Mouse (Mus musculus): Measurements from ENCODE around the gene Taok3. TPM values are rescaled to one million over a fixed set of nuclear protein-coding genes. Genes with fewer than 3 reads are reported as not detected.

Taok3 gene
- 47.0 and 50.0 TPM in 2 replicates for polyA plus RNA-seq (2015; fragmentation: Nextera tagmentation; extraction: Ambion mirVana)

GRCm38 (mm10) chr5:117119777-117120488 is at the start of gene Taok3:
Gene Taok3 (plus strand): TSS chr5:117120129.
- peaks cover 16% of the 10 kb centered on the region for H3K27me3 ChIP-seq
- H3K4me2 ChIP-seq, result peak within 1 kb of the TSS; percentile 96
- no peaks in the 10 kb centered on the region for H3K9me3 ChIP-seq
- peak within 1 kb of the TSS; percentile 81 for H3K9ac ChIP-seq
- H3K36me3 ChIP-seq, result no peaks in the 10 kb centered on the region; the same call in 1 of the 2 replicates
- WGBS, result under 1% methylated on average over 68 of the region's 74 CpGs
- H3K4me3 ChIP-seq, result peak within 1 kb of the TSS; percentile 76
- peak; percentile 84 for ATAC-seq (ENCODE audit: low FRiP score)
- peaks cover 30% of the 10 kb centered on the region for H3K4me1 ChIP-seq (replicated peaks)
- peak within 1 kb of the TSS; percentile 58; the same call in 1 of the 2 replicates for H3K27ac ChIP-seq

DNA sequence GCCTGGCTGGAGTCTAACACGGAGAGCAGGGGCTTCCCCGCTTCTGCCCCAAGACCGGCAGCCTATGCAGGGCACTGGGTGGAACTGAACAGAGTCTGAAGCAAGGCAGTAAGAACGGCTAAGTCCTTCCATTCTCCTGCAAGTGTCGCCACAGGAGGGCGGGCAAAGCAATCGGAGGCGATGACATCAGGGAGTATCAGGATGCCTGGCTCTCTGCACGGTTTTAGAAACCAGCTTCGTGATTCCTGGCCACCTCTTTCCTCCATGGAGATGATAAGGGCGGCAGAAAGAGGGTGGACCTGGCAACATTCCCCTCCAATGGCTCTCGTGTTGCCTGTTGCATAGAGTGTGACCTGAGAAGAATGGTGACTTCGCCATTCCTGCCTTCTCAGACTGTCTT is 32.2 kb upstream of the Taok3 start:
- Histone ChIP-seq H3K27me3 (peaks cover 15% of the 10 kb centered on the region), H3K9me3 (no peaks in the 10 kb centered on the region), H3K4me3 (peak overlapping the region; percentile 15), H3K4me1 (replicated peaks) (peaks cover 20% of the 10 kb centered on the region), H3K27ac (no peak overlapping the region), H3K4me2 (peak overlapping the region; percentile 47), H3K36me3 (peaks cover 19% of the 10 kb centered on the region), H3K9ac (peak overlapping the region; percentile 55)
- WGBS, result 6% methylated on average over 13 of the region's 13 CpGs
- no peak for ATAC-seq (ENCODE audit: low FRiP score)

DNA sequence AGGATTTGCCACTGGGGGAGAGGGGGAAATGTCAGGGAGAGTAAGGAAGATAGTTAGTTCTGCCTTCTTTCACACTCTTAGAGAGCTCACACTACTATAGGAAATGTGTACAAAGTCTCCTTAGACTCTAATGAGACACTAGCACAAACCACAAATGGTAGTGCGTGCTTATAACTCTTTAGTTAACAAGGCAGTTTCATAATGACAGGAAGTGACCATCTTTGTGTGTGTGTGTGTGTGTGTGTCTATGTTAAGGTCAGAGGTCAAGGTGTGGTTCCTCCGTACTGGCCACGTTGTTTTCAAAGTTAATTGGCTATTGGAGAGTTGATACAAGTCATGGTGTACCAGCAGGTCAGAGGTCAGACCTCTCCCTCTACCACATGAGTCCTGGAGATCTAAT is 30.8 kb upstream of the Taok3 start:
- ATAC-seq (ENCODE audit: low FRiP score), result no peak
- peaks cover 20% of the 10 kb centered on the region for H3K4me1 ChIP-seq (replicated peaks)
- H3K27me3 ChIP-seq, result peaks cover 15% of the 10 kb centered on the region
- no peaks in the 10 kb centered on the region for H3K9me3 ChIP-seq
- 62% methylated on average over 3 of the region's 3 CpGs for WGBS
- no peak overlapping the region for H3K27ac ChIP-seq
- H3K4me2 ChIP-seq, result no peak overlapping the region
- no peak overlapping the region for H3K4me3 ChIP-seq
- H3K36me3 ChIP-seq, result peaks cover 33% of the 10 kb centered on the region
- H3K9ac ChIP-seq, result no peak overlapping the region

- H3K36me3 ChIP-seq, result peaks cover 39% of the 10 kb centered on the region
- H3K4me1 ChIP-seq (replicated peaks), result peaks cover 22% of the 10 kb centered on the region
- 34% methylated on average over 6 of the region's 6 CpGs for WGBS
- no peak overlapping the region for H3K4me2 ChIP-seq
- ATAC-seq (ENCODE audit: low FRiP score), result no peak
- no peaks in the 10 kb centered on the region for H3K9me3 ChIP-seq
- no peak overlapping the region for H3K9ac ChIP-seq
- H3K27ac ChIP-seq, result no peak overlapping the region
- no peak overlapping the region for H3K4me3 ChIP-seq
- peaks cover 15% of the 10 kb centered on the region for H3K27me3 ChIP-seq
Measured at GRCm38 (mm10) chr5:117089786-117090185, 30.1 kb upstream of the Taok3 start.

DNA sequence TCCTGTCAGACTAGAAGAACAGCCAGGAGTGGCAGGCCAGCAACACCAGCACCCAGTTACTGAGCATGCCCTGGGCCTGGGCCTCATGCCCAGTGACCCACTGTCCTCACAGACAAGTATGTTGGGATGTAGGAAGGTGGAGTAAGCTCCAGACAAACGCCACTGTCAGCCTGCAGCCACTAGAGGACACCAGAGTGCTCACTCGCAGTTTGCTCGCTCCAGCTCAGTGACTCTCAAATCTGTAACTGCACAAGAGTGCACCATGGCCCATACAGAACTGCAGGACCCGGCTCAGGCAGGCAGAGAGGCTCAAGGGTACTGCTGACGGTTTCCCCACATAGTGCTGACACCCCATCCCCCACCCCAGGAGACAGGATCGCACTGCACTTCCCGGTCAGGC is 25.5 kb upstream of the Taok3 start:
- peaks cover 63% of the 10 kb centered on the region for H3K36me3 ChIP-seq
- WGBS, result 44% methylated on average over 7 of the region's 7 CpGs
- no peak overlapping the region for H3K27ac ChIP-seq
- no peak overlapping the region for H3K9ac ChIP-seq
- no peaks in the 10 kb centered on the region for H3K27me3 ChIP-seq
- H3K4me3 ChIP-seq, result no peak overlapping the region
- peaks cover 22% of the 10 kb centered on the region for H3K4me1 ChIP-seq (replicated peaks)
- ATAC-seq (ENCODE audit: low FRiP score), result no peak
- H3K4me2 ChIP-seq, result no peak overlapping the region
- H3K9me3 ChIP-seq, result no peaks in the 10 kb centered on the region

DNA sequence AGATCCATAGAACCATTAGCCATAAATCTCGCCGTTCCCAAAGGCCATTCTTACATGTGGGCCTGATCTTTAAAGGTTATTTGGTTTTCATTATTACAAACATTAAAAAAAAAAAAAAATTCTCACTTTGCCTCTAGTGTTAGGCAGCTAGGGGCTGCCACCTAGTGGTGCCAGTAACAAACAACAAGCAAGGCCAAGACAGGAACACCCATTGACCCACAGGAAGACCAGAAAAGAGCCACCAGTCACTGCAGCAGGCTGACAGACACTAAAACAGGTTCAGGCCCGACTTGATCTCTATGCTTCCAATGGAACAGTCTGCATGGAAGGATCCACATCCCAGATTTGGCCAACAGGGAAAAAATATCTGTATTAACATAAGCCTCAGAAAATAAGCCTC is 23.2 kb upstream of the Taok3 start:
- H3K9ac ChIP-seq, result no peak overlapping the region
- H3K27ac ChIP-seq, result peak overlapping the region; percentile 71; the same call in 1 of the 2 replicates
- H3K36me3 ChIP-seq, result peaks cover 77% of the 10 kb centered on the region
- no peak overlapping the region for H3K4me2 ChIP-seq
- no peaks in the 10 kb centered on the region for H3K9me3 ChIP-seq
- ATAC-seq (ENCODE audit: low FRiP score), result no peak
- H3K27me3 ChIP-seq, result no peaks in the 10 kb centered on the region
- H3K4me1 ChIP-seq (replicated peaks), result peaks cover 22% of the 10 kb centered on the region
- 46% methylated on average over 3 of the region's 3 CpGs for WGBS
- no peak overlapping the region for H3K4me3 ChIP-seq

DNA sequence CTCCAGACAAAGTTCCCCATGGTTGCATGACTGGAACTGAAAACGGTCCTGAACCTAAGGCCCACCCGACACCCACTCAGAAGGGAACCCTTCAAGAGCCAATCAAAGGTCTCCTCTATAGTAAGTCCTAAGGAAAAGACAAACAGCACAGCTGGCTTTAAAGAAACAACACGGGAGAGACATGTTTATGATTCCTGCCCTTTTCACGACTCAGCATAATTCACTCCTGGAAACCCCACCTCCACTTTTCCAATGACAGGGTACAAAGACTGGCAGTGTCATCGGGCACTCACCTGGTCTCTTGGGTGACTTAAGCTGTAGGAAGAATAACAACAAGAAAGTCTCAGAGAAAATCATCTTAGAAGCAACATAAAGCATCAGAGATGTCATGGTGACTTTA is 20.9 kb upstream of the Taok3 start:
- no peak for ATAC-seq (ENCODE audit: low FRiP score)
- peaks cover 73% of the 10 kb centered on the region for H3K36me3 ChIP-seq
- WGBS, result 90% methylated on average over 5 of the region's 5 CpGs

GRCm38 (mm10) chr5:117099742-117100141 is 20.2 kb upstream of the Taok3 start:
- no peak for ATAC-seq (ENCODE audit: low FRiP score)
- Histone ChIP-seq H3K27me3 (no peaks in the 10 kb centered on the region), H3K9ac (no peak overlapping the region), H3K27ac (no peak overlapping the region), H3K9me3 (no peaks in the 10 kb centered on the region), H3K4me1 (replicated peaks) (peaks cover 18% of the 10 kb centered on the region), H3K36me3 (peaks cover 74% of the 10 kb centered on the region), H3K4me3 (no peak overlapping the region), H3K4me2 (no peak overlapping the region)
- 89% methylated on average over 11 of the region's 11 CpGs for WGBS

More for the DNA sequence above, 20.9 kb upstream of the Taok3 start:
- Histone ChIP-seq H3K4me3 (no peak overlapping the region), H3K4me2 (no peak overlapping the region), H3K27me3 (no peaks in the 10 kb centered on the region), H3K27ac (no peak overlapping the region), H3K9ac (no peak overlapping the region), H3K9me3 (no peaks in the 10 kb centered on the region), H3K4me1 (replicated peaks) (peaks cover 22% of the 10 kb centered on the region)

GRCm38 (mm10) chr5:117103194-117103929 is 16.6 kb upstream of the Taok3 start:
- Histone ChIP-seq H3K4me3 (no peak overlapping the region), H3K27ac (no peak overlapping the region), H3K4me2 (no peak overlapping the region), H3K9ac (no peak overlapping the region), H3K9me3 (no peaks in the 10 kb centered on the region), H3K27me3 (no peaks in the 10 kb centered on the region), H3K36me3 (peaks cover 95% of the 10 kb centered on the region), H3K4me1 (replicated peaks) (no peaks in the 10 kb centered on the region)
- 91% methylated on average over 20 of the region's 20 CpGs for WGBS
- ATAC-seq (ENCODE audit: low FRiP score), result no peak

DNA sequence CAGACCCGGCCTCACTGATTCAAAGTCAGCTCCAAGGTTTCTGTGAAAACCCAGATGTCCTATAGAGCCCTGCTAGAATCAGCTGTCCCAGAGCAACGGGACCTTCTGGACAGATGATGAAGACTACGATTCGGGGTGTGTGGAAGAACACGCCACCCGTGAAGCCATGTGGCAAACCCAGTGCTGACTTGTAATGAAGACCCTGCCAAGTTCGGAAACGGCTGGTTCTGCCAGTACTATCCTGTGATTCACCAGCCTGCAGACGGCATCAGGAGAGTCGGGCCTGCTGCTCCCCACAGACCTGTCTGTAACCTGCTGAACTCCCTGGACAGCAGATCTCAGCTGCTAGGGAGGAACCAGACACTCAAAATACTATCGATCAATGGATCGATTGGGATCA is 15.6 kb upstream of the Taok3 start:
- H3K36me3 ChIP-seq, result peaks cover 95% of the 10 kb centered on the region
- H3K9ac ChIP-seq, result no peak overlapping the region
- no peaks in the 10 kb centered on the region for H3K27me3 ChIP-seq
- H3K9me3 ChIP-seq, result no peaks in the 10 kb centered on the region
- no peak overlapping the region for H3K27ac ChIP-seq
- no peak for ATAC-seq (ENCODE audit: low FRiP score)
- H3K4me1 ChIP-seq (replicated peaks), result no peaks in the 10 kb centered on the region
- H3K4me2 ChIP-seq, result no peak overlapping the region
- 95% methylated on average over 12 of the region's 12 CpGs for WGBS
- no peak overlapping the region for H3K4me3 ChIP-seq

DNA sequence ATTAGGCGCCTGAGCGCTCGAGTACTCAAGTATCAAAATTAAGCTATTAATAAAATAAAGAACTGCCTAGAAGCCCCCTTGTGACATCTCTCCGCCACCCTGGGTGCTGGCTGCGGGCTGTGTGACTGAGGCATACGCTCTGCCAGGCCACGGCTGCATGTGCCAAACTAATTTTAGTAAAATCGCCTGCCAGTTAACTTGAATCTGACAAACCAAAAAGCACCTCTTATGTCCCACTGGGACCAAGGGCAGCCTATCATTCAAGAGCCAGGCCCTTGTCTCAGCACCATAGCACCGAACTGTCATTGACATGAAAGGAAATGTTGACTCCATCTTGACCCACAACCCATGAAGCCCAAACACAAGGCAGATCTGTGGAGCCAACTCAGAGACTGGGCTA is 14.2 kb upstream of the Taok3 start:
- WGBS, result 76% methylated on average over 9 of the region's 9 CpGs
- no peaks in the 10 kb centered on the region for H3K9me3 ChIP-seq
- H3K4me2 ChIP-seq, result no peak overlapping the region
- H3K4me3 ChIP-seq, result no peak overlapping the region
- H3K27ac ChIP-seq, result no peak overlapping the region
- peaks cover 93% of the 10 kb centered on the region for H3K36me3 ChIP-seq
- H3K9ac ChIP-seq, result no peak overlapping the region
- H3K27me3 ChIP-seq, result no peaks in the 10 kb centered on the region
- no peak for ATAC-seq (ENCODE audit: low FRiP score)
- no peaks in the 10 kb centered on the region for H3K4me1 ChIP-seq (replicated peaks)

DNA sequence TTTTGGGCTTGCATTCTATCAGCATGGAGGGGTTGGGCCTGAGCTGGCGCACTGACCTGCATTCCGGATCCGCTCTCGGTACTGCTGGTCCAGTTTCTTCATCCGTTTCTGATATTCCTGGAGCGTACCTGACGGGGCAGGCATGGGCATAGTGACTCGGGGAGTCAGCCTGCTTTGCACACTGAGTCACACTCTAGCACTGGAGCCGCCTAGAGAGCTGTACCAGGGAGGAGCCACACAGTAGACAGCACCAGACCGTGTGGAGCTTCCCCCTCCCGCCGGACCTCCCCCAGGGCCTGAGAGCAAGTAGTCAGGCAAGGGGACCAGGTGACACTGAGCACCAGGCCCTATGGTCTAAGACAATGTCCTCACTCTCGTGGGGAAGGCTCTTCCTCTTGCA is 11.6 kb upstream of the Taok3 start:
- WGBS, result 92% methylated on average over 13 of the region's 13 CpGs
- peaks cover 93% of the 10 kb centered on the region for H3K36me3 ChIP-seq
- no peaks in the 10 kb centered on the region for H3K4me1 ChIP-seq (replicated peaks)

More for the DNA sequence above, 11.6 kb upstream of the Taok3 start:
- ATAC-seq (ENCODE audit: low FRiP score), result no peak
- Histone ChIP-seq H3K4me3 (no peak overlapping the region), H3K4me2 (no peak overlapping the region), H3K9ac (no peak overlapping the region; the same call in 1 of the 2 replicates), H3K27me3 (no peaks in the 10 kb centered on the region), H3K27ac (no peak overlapping the region), H3K9me3 (no peaks in the 10 kb centered on the region)

Measured in hindbrain, embryonic 13.5 days (tissue).